In genomic region chr13:24693312-24693711, GRCm38 (mm10) we compare ENCODE assay signal across 20 mouse cellular contexts. TPM values are rescaled to one million over a fixed set of nuclear protein-coding genes. Genes with fewer than 3 reads are reported as not detected.
"Had no signal": no experiment of that assay in that cellular context is flagged by ENCODE, and none has a peak within 500 bp of the region (broad histone marks: within the 10 kb centered on the region; RNA-seq: fewer than 3 reads in every experiment).

No protein-coding gene starts in this region.

- DNase-seq: lung, embryonic 14.5 days; midbrain, embryonic 14.5 days; right cerebral cortex, postnatal 14 days; thymus, adult 2 months; thymus, postnatal 25 days; thymus, postnatal 4 days had no signal

- H3K4me2 ChIP-seq: limb, embryonic 15.5 days; liver, embryonic 12.5 days; lung, embryonic 14.5 days; midbrain, embryonic 12.5 days; neural tube, embryonic 12.5 days; stomach, embryonic 15.5 days had no signal

- H3K27ac ChIP-seq: limb, embryonic 15.5 days; liver, embryonic 12.5 days; liver, embryonic 14.5 days; midbrain, embryonic 10.5 days; midbrain, embryonic 12.5 days; neural tube, embryonic 12.5 days; stomach, embryonic 15.5 days; stomach, postnatal 0 days had no signal

- H3K4me3 ChIP-seq: limb, embryonic 15.5 days; liver, embryonic 12.5 days; midbrain, embryonic 10.5 days; midbrain, embryonic 12.5 days; neural tube, embryonic 12.5 days; stomach, embryonic 15.5 days had no signal

- H3K9me3 ChIP-seq: limb, embryonic 15.5 days; liver, embryonic 12.5 days; midbrain, embryonic 10.5 days; midbrain, embryonic 12.5 days; neural tube, embryonic 12.5 days; stomach, embryonic 15.5 days had no signal

- H3K9ac ChIP-seq: limb, embryonic 15.5 days; liver, embryonic 12.5 days; liver, embryonic 14.5 days; lung, embryonic 14.5 days; midbrain, embryonic 12.5 days; neural tube, embryonic 12.5 days; stomach, embryonic 15.5 days had no signal

- ATAC-seq: liver, embryonic 12.5 days; midbrain, embryonic 16.5 days had no signal

- H3K4me1 ChIP-seq: limb, embryonic 15.5 days; liver, embryonic 12.5 days; midbrain, embryonic 10.5 days; midbrain, embryonic 12.5 days; neural tube, embryonic 12.5 days; stomach, embryonic 15.5 days had no signal

- H3K36me3 ChIP-seq: limb, embryonic 15.5 days; midbrain, embryonic 10.5 days; neural tube, embryonic 12.5 days; stomach, embryonic 15.5 days had no signal

- H3K27me3 ChIP-seq: limb, embryonic 15.5 days; liver, embryonic 12.5 days; midbrain, embryonic 12.5 days; neural tube, embryonic 12.5 days; stomach, embryonic 15.5 days had no signal

RNA-seq across cellular contexts. Expression of gene Armh2, which starts 47.7 kb away (rescaled TPM):
- total RNA-seq: liver, adult 2 months had no signal
- polyA plus RNA-seq: limb, embryonic 15.5 days; liver, adult 2 months; liver, embryonic 14.5 days; liver, embryonic 16.5 days; lung, embryonic 14.5 days; midbrain, embryonic 10.5 days; midbrain, embryonic 12.5 days; midbrain, embryonic 14.5 days; midbrain, embryonic 16.5 days; neural tube, embryonic 12.5 days; neural tube, embryonic 14.5 days; spleen, adult 2 months; stomach, embryonic 15.5 days; stomach, postnatal 0 days; thymus, adult 2 months; urinary bladder, adult 2 months had no signal
